Mouse (Mus musculus): ENCODE measurements around the gene Ppp1r14d. TPM values are rescaled to one million over a fixed set of nuclear protein-coding genes. Genes with fewer than 3 reads are reported as not detected.

The Ppp1r14d gene
- polyA plus RNA-seq, 1 experiment from 2014 or later, result not detected

DNA sequence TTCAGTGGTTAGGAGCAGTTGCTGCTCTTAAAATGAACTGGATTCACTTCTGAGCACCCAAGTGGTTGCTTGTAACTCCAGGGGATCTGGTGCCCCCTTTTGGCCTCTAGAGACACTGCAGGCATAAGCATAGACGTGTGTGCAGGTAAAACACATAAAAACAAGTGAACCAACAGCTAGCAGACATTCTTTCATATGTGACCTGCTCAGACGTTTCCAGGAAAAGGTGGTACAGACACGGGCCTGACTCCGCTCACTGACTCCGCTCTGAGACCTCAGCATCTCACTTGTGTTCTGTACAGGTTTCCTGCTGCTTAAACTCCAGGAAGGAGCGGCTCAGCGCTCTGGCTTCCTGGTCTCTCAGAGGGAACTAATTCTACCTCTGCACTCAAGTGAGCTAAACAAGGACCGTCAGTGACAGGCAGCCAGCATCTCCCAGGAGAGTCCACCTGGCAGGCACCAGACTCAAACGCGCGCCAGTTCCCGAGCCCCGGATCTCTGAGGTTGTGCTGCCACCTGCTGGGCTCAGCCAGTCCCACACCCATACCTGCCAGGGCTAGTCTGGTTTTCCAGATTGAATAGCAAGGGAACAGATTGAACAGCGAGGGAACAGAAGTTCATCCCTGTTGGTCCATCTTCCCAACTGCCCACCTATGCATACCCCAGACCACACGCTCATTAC lies 40.5 kb downstream of the Ppp1r14d start:
- Histone ChIP-seq H3K9me3 (replicated peaks; ENCODE audit: control insufficient read depth, low read length) (no peaks in the 10 kb centered on the region), H3K36me3 (ENCODE audit: control insufficient read depth, insufficient read depth) (no peaks in the 10 kb centered on the region), H3K27me3 (ENCODE audit: control insufficient read depth, insufficient read depth, low read depth, low read length) (no peaks in the 10 kb centered on the region), H3K4me3 (ENCODE audit: low read depth, low read length) (peak overlapping the region; percentile 56), H3K27ac (ENCODE audit: low read length) (peak overlapping the region; percentile 48; the same call in 1 of the 2 replicates), H3K9ac (ENCODE audit: low read depth, low read length) (peak overlapping the region; percentile 49; the same call in 1 of the 2 replicates), H3K4me2 (ENCODE audit: low read depth, low read length) (peak overlapping the region; percentile 93), H3K4me1 (ENCODE audit: control insufficient read depth, low read depth, low read length) (peaks cover 4% of the 10 kb centered on the region)
- WGBS (ENCODE audit: insufficient replicate concordance), result 4% methylated on average over 15 of the region's 15 CpGs
- ATAC-seq (ENCODE audit: low read depth), result peak; percentile 88

DNA sequence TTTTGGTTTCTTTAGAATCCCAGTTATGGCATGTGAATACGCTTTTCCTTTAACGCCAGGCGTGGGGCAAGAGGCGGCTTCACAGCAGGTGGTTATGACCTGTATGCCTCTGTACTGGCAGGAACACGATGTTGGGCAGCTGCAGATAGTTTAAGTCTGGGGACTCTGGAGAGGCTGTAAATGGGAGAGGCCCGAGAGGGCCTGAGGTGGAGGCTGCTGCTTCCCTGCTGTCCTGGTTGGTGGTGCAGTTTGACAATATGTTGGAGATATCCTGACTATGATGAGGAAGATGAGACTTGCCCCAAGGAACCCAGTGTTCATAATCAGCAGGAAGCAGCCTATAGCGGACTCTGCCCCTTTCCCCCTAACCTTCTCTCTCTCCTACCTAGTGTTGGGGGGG lies 46.8 kb downstream of the Ppp1r14d start:
- no peak overlapping the region for H3K4me2 ChIP-seq (ENCODE audit: low read depth, low read length)
- no peak overlapping the region for H3K9ac ChIP-seq (ENCODE audit: low read depth, low read length)
- H3K27ac ChIP-seq (ENCODE audit: low read length), result no peak overlapping the region
- H3K36me3 ChIP-seq (ENCODE audit: control insufficient read depth, insufficient read depth), result no peaks in the 10 kb centered on the region; the same call in 1 of the 2 replicates
- H3K9me3 ChIP-seq (replicated peaks; ENCODE audit: control insufficient read depth, low read length), result no peaks in the 10 kb centered on the region
- no peaks in the 10 kb centered on the region for H3K27me3 ChIP-seq (ENCODE audit: control insufficient read depth, insufficient read depth, low read depth, low read length)
- no peak overlapping the region for H3K4me3 ChIP-seq (ENCODE audit: low read depth, low read length)
- 73% methylated on average over 7 of the region's 7 CpGs for WGBS (ENCODE audit: insufficient replicate concordance)
- ATAC-seq (ENCODE audit: low read depth), result no peak
- no peaks in the 10 kb centered on the region for H3K4me1 ChIP-seq (ENCODE audit: control insufficient read depth, low read depth, low read length)

DNA sequence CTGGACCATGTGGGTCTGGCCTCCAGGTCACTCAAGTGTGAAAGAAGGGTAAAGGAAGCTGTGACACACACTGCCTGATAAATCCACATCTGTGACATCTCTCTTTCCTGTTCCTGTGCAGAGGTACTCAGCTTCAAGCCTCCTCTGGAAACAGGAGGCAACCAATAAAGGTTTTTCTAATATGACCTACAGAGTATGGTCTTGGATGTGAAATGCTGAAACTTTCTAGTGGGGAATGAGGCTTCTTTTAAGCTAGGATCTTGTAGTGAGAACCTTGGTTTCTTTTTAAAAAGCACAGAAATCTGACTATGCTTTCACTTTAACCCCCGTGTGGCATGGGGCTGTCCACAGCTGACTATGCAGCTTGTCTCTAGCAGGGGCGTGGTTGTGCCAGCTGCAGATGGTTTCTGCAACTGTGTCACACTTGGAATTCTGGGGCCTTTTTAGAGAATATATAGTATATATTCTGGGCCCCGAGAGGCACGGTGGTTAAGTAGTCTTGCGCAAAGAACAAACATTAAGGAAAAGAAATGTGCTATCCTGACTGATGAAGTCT lies 52.2 kb downstream of the Ppp1r14d start:
- Histone ChIP-seq H3K4me2 (ENCODE audit: low read depth, low read length) (no peak overlapping the region), H3K36me3 (ENCODE audit: control insufficient read depth, insufficient read depth) (no peaks in the 10 kb centered on the region; the same call in 1 of the 2 replicates), H3K4me3 (ENCODE audit: low read depth, low read length) (no peak overlapping the region), H3K27me3 (ENCODE audit: control insufficient read depth, insufficient read depth, low read depth, low read length) (no peaks in the 10 kb centered on the region), H3K9ac (ENCODE audit: low read depth, low read length) (no peak overlapping the region), H3K9me3 (replicated peaks; ENCODE audit: control insufficient read depth, low read length) (no peaks in the 10 kb centered on the region), H3K4me1 (ENCODE audit: control insufficient read depth, low read depth, low read length) (peaks cover 12% of the 10 kb centered on the region), H3K27ac (ENCODE audit: low read length) (no peak overlapping the region)
- ATAC-seq (ENCODE audit: low read depth), result no peak
- WGBS (ENCODE audit: insufficient replicate concordance), result 63% methylated on average over 5 of the region's 5 CpGs

DNA sequence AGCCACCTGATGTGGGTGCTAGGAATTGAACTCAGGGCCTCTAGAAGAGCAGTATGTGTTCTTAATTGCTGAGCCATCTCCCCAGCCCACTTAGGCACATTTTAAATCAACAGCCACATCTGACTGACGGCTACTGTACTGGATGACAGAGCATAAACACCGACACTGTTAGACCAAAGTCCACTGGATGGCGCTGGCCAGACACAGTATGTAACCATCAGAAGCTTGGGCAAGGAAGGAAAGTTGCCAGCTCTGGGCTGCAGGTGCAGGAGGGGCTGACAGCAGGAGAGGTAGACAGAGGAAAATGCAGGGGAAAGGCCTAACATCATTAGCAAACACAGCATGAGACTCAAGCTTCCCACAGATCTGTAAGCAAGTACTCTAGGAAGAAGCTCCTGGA lies 52.9 kb downstream of the Ppp1r14d start:
- WGBS (ENCODE audit: insufficient replicate concordance), result 64% methylated on average over 3 of the region's 3 CpGs

DNA sequence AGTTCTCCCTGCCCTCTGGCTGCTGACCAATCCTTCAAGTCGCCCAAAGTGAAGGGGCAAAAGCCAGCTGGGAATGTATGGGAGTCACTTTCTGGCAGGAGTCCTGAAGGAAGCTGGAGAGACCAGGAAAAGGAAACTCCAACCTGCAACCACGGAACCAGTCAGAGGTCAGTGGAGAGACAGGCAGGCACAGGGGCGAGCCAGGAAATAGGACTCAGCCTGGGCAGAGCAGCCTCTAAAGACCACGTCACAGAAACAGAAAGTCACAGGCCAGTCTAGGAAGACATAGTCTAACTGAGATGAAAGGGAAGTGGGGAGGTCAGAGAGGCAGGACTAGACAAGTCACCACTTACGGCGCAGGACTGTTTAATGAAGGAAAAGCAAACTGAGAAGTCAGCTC lies 54.1 kb downstream of the Ppp1r14d start:
- Histone ChIP-seq H3K4me2 (ENCODE audit: low read depth, low read length) (no peak overlapping the region), H3K27me3 (ENCODE audit: control insufficient read depth, insufficient read depth, low read depth, low read length) (no peaks in the 10 kb centered on the region), H3K9ac (ENCODE audit: low read depth, low read length) (no peak overlapping the region), H3K9me3 (replicated peaks; ENCODE audit: control insufficient read depth, low read length) (no peaks in the 10 kb centered on the region), H3K27ac (ENCODE audit: low read length) (no peak overlapping the region), H3K4me1 (ENCODE audit: control insufficient read depth, low read depth, low read length) (peaks cover 13% of the 10 kb centered on the region), H3K4me3 (ENCODE audit: low read depth, low read length) (no peak overlapping the region), H3K36me3 (ENCODE audit: control insufficient read depth, insufficient read depth) (no peaks in the 10 kb centered on the region; the same call in none of the 2 replicates)
- WGBS (ENCODE audit: insufficient replicate concordance), result 51% methylated on average over 6 of the region's 6 CpGs
- no peak for ATAC-seq (ENCODE audit: low read depth)

More for the DNA sequence above, 52.9 kb downstream of the Ppp1r14d start:
- ATAC-seq (ENCODE audit: low read depth), result no peak
- H3K27me3 ChIP-seq (ENCODE audit: control insufficient read depth, insufficient read depth, low read depth, low read length), result no peaks in the 10 kb centered on the region
- H3K9ac ChIP-seq (ENCODE audit: low read depth, low read length), result no peak overlapping the region
- H3K36me3 ChIP-seq (ENCODE audit: control insufficient read depth, insufficient read depth), result no peaks in the 10 kb centered on the region; the same call in none of the 2 replicates
- peaks cover 13% of the 10 kb centered on the region for H3K4me1 ChIP-seq (ENCODE audit: control insufficient read depth, low read depth, low read length)
- H3K4me2 ChIP-seq (ENCODE audit: low read depth, low read length), result no peak overlapping the region
- H3K9me3 ChIP-seq (replicated peaks; ENCODE audit: control insufficient read depth, low read length), result no peaks in the 10 kb centered on the region
- no peak overlapping the region for H3K4me3 ChIP-seq (ENCODE audit: low read depth, low read length)
- no peak overlapping the region for H3K27ac ChIP-seq (ENCODE audit: low read length)

DNA sequence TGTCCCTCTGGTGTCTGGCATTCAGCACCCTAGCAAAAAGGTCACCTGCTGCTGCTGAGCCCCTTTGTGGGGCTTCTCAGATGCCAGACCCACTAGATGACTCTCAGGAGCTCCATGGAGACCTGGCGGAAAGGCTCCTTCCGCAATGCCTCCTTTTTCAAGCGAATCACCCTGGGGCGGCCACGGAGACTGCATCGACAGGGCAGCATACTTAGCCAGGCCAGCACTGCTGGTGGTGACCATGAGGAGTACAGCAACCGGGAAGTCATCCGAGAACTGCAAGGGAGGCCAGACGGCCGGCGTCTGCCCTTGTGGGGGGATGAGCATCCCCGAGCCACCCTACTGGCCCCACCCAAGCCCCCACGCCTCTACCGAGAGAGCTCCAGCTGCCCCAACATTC lies 54.8 kb downstream of the Ppp1r14d start:
- H3K36me3 ChIP-seq (ENCODE audit: control insufficient read depth, insufficient read depth), result no peaks in the 10 kb centered on the region; the same call in none of the 2 replicates
- no peaks in the 10 kb centered on the region for H3K27me3 ChIP-seq (ENCODE audit: control insufficient read depth, insufficient read depth, low read depth, low read length)
- no peak for ATAC-seq (ENCODE audit: low read depth)
- H3K4me3 ChIP-seq (ENCODE audit: low read depth, low read length), result no peak overlapping the region
- H3K4me2 ChIP-seq (ENCODE audit: low read depth, low read length), result no peak overlapping the region
- no peak overlapping the region for H3K27ac ChIP-seq (ENCODE audit: low read length)
- 74% methylated on average over 14 of the region's 14 CpGs for WGBS (ENCODE audit: insufficient replicate concordance)
- H3K4me1 ChIP-seq (ENCODE audit: control insufficient read depth, low read depth, low read length), result peaks cover 13% of the 10 kb centered on the region
- no peak overlapping the region for H3K9ac ChIP-seq (ENCODE audit: low read depth, low read length)
- no peaks in the 10 kb centered on the region for H3K9me3 ChIP-seq (replicated peaks; ENCODE audit: control insufficient read depth, low read length)

DNA sequence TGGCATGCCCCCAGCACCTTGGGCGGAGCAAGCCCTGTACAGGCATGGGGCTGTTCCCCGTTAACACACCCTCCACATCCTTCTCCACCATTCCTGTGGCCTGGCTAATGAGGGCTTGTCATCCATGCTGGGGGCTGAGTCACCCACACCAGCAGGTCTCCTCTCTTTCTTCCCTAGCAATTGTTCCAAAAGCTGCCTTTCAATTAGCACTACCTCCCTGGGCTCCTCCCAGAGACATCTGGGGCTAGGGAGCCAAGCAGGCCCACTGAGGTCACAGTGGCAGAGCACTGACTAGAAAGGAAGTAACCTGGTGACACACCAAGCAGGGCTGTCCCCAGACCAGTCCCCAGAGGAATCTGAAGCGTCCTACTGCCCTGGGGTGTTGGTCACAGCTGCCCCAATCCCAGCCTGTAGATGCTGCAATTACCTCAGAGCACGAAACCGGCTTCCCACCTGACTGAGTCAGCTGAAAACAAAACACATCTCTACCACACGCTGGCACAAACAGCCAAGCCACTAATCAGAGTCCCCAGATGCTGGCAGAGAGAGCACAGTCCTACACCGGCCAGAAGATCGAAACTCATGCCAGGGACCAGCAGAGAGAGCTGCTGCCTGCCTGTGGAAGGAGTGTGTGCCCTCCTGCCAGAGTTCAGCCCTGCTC lies 55.6 kb downstream of the Ppp1r14d start, which contains the start of gene Gm14137:
TSS of gene Gm14137 (plus strand) at position 519 of the 661 bp plus-strand sequence.
- no peak within 1 kb of the TSS for H3K27ac ChIP-seq (ENCODE audit: low read length)
- no peak for ATAC-seq (ENCODE audit: low read depth)
- H3K36me3 ChIP-seq (ENCODE audit: control insufficient read depth, insufficient read depth), result no peaks in the 10 kb centered on the region; the same call in none of the 2 replicates
- H3K9ac ChIP-seq (ENCODE audit: low read depth, low read length), result no peak within 1 kb of the TSS
- peaks cover under 1% of the 10 kb centered on the region; the same call in 1 of the 2 replicates for H3K27me3 ChIP-seq (ENCODE audit: control insufficient read depth, insufficient read depth, low read depth, low read length)
- 59% methylated on average over 8 of the region's 8 CpGs for WGBS (ENCODE audit: insufficient replicate concordance)
- H3K4me1 ChIP-seq (ENCODE audit: control insufficient read depth, low read depth, low read length), result peaks cover 13% of the 10 kb centered on the region
- no peaks in the 10 kb centered on the region for H3K9me3 ChIP-seq (replicated peaks; ENCODE audit: control insufficient read depth, low read length)
- no peak within 1 kb of the TSS for H3K4me2 ChIP-seq (ENCODE audit: low read depth, low read length)
- no peak within 1 kb of the TSS for H3K4me3 ChIP-seq (ENCODE audit: low read depth, low read length)

DNA sequence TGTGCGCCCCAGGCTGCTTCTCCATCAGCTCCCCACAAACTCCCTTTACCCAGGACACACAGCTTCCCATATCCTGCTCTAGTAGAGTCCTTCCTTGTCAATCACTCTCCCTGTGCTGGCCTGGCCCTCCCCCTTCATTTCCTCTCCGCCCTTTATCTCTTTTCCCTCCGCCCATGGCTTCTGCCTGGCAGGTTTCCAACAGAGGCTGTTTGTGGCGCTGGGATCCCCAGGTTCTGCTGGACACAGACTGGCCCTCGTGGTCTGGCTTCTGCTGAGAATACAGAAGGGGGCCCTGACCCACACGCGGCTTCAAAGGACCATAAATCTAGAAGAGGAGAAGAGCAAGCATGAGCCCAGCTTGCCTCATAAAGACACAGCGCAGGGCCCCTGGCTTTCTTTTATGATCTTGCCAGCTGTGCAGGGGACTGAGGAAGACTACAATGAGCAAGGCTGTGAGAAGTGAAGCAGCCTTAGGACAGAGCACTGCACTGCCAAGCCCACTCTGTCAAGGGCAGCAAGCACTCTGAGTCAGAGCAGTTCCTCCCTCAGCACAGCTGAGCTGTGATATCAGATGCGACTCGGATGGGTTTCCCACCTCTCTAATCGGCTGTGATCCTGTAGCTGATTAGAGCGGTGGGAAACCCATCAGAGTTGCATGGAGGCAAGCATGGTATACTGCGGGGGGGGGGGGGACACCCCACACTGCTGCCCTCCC lies 56.7 kb downstream of the Ppp1r14d start:
- H3K4me1 ChIP-seq (ENCODE audit: control insufficient read depth, low read depth, low read length), result peaks cover 13% of the 10 kb centered on the region
- H3K9me3 ChIP-seq (replicated peaks; ENCODE audit: control insufficient read depth, low read length), result no peaks in the 10 kb centered on the region
- 0 out of 2 replicates have a peak overlapping the region, but pooled peaks have one; percentile 7 for H3K4me2 ChIP-seq (ENCODE audit: low read depth, low read length)
- H3K27ac ChIP-seq (ENCODE audit: low read length), result no peak overlapping the region
- WGBS (ENCODE audit: insufficient replicate concordance), result 11% methylated on average over 13 of the region's 13 CpGs
- peak; percentile 73 for ATAC-seq (ENCODE audit: low read depth)
- no peak overlapping the region for H3K4me3 ChIP-seq (ENCODE audit: low read depth, low read length)
- no peaks in the 10 kb centered on the region; the same call in none of the 2 replicates for H3K36me3 ChIP-seq (ENCODE audit: control insufficient read depth, insufficient read depth)
- no peak overlapping the region for H3K9ac ChIP-seq (ENCODE audit: low read depth, low read length)
- peaks cover 9% of the 10 kb centered on the region for H3K27me3 ChIP-seq (ENCODE audit: control insufficient read depth, insufficient read depth, low read depth, low read length)
